Mouse (Mus musculus): ENCODE measurements around the gene Ciz1. TPM values are rescaled to one million over a fixed set of nuclear protein-coding genes. Genes with fewer than 3 reads are reported as not detected.

The Ciz1 gene
- polyA plus RNA-seq, 1 experiment from 2014 or later, result 42.7 TPM

DNA sequence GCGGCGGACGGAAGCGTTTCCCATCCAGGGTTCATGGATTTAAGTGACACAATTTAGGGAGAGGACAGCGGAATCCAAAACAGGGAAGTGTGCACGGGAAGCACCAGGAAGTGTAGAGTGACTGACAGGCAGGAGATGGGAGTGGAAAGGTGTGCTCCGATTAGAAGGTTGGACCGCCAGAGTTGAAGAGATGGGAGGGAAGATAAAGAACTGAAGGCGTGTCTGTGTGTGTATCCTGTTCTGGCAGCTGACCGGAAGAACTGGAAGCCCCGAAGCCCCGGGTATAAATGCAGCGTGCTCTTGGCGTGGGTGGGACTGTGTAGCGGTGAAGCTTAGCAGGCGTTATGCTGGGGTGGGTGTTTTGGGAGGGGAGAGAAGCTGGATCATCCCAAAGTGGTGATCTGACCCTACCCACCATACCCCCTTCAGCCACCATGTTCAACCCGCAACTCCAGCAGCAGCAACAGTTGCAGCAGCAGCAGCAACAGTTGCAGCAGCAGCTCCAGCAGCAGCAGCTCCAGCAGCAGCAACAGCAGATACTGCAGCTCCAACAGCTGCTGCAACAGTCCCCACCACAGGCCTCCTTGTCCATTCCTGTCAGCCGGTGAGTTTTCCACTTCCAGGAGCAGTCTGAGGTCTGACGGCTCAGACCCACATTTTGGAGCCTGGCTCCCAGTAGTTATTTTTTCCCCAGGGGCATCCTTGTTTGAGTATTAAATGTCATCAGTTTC lies 11.4 kb downstream of the Ciz1 start:
- Histone ChIP-seq H3K36me3 (peaks cover 37% of the 10 kb centered on the region), H3K27me3 (0 out of 2 replicates have a peak, but pooled peaks cover 6% of the 10 kb centered on the region), H3K27ac (peak overlapping the region; percentile 95), H3K4me1 (peaks cover 27% of the 10 kb centered on the region), H3K4me2 (peak overlapping the region; percentile 82), H3K4me3 (peak overlapping the region; percentile 81), H3K9ac (peak overlapping the region; percentile 75), H3K9me3 (no peaks in the 10 kb centered on the region)
- 7% methylated on average over 19 of the region's 19 CpGs for WGBS
- ATAC-seq (ENCODE audit: insufficient number of reproducible peaks, low FRiP score, low TSS enrichment, low read depth), result peak; percentile 41

DNA sequence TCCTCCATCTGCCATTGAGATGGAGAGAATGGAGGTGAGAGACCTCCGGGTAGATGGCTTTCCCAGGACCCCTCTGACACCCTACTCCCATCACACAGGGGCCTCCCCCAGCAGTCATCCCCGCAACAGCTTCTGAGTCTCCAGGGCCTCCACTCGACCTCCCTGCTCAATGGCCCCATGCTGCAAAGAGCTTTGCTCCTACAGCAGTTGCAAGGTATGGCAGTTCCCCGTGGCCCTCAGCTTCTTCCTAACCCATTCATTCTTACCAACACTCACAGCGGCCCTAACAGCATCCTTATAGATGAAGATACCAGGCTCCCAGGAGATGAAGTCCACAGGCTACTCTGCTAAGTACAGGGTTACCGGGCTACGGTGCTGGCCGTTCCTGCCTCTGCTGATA lies 12.0 kb downstream of the Ciz1 start:
- H3K27ac ChIP-seq, result no peak overlapping the region
- WGBS, result 82% methylated on average over 8 of the region's 8 CpGs
- peak overlapping the region; percentile 81 for H3K4me3 ChIP-seq
- H3K9me3 ChIP-seq, result no peaks in the 10 kb centered on the region
- no peak for ATAC-seq (ENCODE audit: insufficient number of reproducible peaks, low FRiP score, low TSS enrichment, low read depth)
- H3K36me3 ChIP-seq, result peaks cover 39% of the 10 kb centered on the region
- no peak overlapping the region for H3K9ac ChIP-seq
- peaks cover 27% of the 10 kb centered on the region for H3K4me1 ChIP-seq
- H3K27me3 ChIP-seq, result 0 out of 2 replicates have a peak, but pooled peaks cover 6% of the 10 kb centered on the region
- H3K4me2 ChIP-seq, result peak overlapping the region; percentile 82

DNA sequence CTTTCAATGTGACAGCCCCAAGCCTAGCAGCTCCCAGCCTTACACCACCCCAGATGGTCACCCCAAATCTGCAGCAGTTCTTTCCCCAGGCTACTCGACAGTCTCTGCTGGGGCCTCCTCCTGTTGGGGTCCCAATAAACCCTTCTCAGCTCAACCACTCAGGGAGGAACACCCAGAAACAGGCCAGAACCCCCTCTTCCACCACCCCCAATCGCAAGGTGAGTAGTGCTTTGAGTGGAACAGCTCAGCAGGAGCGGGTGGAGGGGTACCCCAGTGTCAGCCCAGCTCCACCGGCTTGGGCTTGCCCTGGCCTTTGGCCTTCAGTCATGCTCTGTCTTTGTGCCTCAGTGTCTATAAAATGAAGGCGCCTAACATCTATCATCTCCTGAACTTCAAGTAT lies 15.2 kb downstream of the Ciz1 start:
- no peaks in the 10 kb centered on the region for H3K9me3 ChIP-seq
- WGBS, result 98% methylated on average over 5 of the region's 5 CpGs
- no peak overlapping the region for H3K9ac ChIP-seq
- ATAC-seq (ENCODE audit: insufficient number of reproducible peaks, low FRiP score, low TSS enrichment, low read depth), result no peak
- H3K4me1 ChIP-seq, result peaks cover 14% of the 10 kb centered on the region
- no peak overlapping the region for H3K27ac ChIP-seq
- H3K27me3 ChIP-seq, result no peaks in the 10 kb centered on the region
- no peak overlapping the region for H3K4me3 ChIP-seq
- H3K4me2 ChIP-seq, result no peak overlapping the region
- peaks cover 71% of the 10 kb centered on the region for H3K36me3 ChIP-seq

DNA sequence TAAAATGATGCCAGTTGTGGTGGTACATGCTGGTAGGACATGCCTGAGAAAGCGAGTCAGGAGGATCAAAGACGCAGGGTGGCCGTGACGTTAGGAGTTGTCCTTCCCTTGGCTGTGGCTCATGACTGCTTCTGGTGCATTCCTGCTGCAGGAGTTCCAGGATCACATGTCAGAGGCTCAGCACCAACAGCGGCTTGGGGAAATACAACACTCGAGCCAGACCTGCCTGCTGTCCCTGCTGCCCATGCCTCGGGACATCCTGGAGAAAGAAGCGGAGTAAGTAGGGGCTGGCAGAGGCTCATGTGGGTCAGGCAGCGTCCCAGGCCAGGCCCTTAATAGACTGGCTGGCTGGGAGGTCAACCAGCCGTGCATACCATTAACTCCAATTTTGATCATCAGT lies 22.1 kb downstream of the Ciz1 start:
- H3K4me1 ChIP-seq, result no peaks in the 10 kb centered on the region
- 84% methylated on average over 10 of the region's 10 CpGs for WGBS
- no peak overlapping the region for H3K4me2 ChIP-seq
- H3K36me3 ChIP-seq, result peaks cover 94% of the 10 kb centered on the region
- no peak overlapping the region for H3K4me3 ChIP-seq
- H3K9ac ChIP-seq, result no peak overlapping the region
- no peak for ATAC-seq (ENCODE audit: insufficient number of reproducible peaks, low FRiP score, low TSS enrichment, low read depth)
- no peaks in the 10 kb centered on the region for H3K9me3 ChIP-seq
- H3K27me3 ChIP-seq, result no peaks in the 10 kb centered on the region
- no peak overlapping the region for H3K27ac ChIP-seq

DNA sequence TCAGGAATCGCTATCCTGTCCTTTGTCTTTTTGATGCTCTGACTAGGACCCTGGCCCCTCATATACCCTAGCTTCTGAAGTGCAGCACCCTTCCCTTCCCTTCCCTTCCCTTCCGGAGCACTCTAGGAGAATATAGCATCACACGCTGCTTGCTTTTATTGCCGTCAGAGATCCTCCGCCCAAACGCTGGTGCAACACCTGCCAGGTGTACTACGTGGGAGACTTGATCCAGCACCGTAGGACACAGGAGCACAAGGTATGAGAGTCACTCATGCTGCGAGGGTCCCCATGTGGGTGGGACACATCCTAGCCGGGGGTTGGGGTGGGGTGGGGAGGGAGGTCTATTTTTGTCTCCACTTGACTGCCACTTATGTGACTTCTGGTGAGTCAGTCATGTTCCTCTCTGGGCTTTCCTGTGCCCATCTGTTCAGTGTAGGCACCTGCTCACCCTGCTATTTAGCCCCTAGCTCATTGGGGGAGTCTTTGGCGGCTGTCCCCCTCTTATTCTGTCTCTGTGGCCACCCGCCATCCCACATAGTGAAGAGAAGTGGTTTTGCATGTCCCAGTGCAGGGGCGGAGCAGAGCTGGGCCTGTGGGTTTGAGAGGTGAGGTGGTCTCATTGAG lies 23.3 kb downstream of the Ciz1 start:
- Histone ChIP-seq H3K27me3 (no peaks in the 10 kb centered on the region), H3K9me3 (no peaks in the 10 kb centered on the region), H3K27ac (no peak overlapping the region), H3K4me3 (no peak overlapping the region), H3K36me3 (peaks cover 87% of the 10 kb centered on the region), H3K4me1 (no peaks in the 10 kb centered on the region), H3K4me2 (no peak overlapping the region), H3K9ac (no peak overlapping the region)
- no peak for ATAC-seq (ENCODE audit: insufficient number of reproducible peaks, low FRiP score, low TSS enrichment, low read depth)
- 86% methylated on average over 13 of the region's 13 CpGs for WGBS

DNA sequence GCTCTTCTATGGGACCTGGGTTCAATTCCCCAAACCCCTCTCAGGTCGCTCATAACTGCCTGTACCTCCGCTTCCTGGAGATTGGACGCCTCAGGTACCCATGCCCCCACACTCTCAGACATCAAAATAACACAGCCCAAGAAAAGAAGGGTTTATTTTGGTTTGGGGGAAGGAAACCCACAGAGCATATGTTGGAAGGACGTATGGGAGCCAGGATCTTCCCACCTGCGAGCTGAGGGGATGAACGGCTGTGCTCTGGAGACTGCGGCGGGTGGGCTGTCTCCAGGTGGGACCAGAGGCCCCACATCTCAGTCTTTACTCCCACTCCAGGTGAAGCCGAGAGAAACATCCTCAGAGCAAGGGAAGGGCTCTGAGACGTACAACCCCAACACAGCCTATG lies 24.8 kb downstream of the Ciz1 start:
- H3K9ac ChIP-seq, result no peak overlapping the region
- H3K4me2 ChIP-seq, result no peak overlapping the region
- H3K4me1 ChIP-seq, result peaks cover 8% of the 10 kb centered on the region
- no peak overlapping the region for H3K4me3 ChIP-seq
- H3K27me3 ChIP-seq, result no peaks in the 10 kb centered on the region
- no peaks in the 10 kb centered on the region for H3K9me3 ChIP-seq
- peaks cover 72% of the 10 kb centered on the region for H3K36me3 ChIP-seq
- 92% methylated on average over 10 of the region's 10 CpGs for WGBS
- ATAC-seq (ENCODE audit: insufficient number of reproducible peaks, low FRiP score, low TSS enrichment, low read depth), result no peak
- no peak overlapping the region for H3K27ac ChIP-seq

DNA sequence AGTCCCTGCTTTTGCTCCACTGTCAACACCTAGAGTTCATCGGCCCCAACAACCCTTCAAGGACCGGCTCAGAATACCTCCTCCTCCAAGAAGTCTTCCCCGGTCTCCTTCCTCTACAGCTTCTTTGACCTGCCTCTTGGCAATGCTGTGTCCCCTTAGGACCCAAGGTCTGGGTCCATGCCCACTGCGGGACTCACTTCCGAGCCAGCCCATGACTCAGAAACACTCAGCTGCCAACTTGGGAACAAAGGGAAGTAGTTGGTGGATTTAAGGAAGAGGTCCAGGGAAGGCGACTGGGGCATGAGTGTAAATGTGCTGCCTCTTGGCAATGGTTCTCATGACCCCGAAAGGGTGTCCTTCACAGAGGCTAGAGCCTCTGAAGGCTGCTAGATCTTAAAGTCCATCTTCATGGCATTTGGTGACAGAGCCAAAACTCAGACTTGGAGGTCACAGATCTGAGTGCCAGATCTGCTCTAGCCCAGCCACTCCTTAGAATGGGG lies 27.9 kb downstream of the Ciz1 start:
- peaks cover 13% of the 10 kb centered on the region for H3K4me1 ChIP-seq
- H3K9me3 ChIP-seq, result no peaks in the 10 kb centered on the region
- no peak overlapping the region for H3K4me2 ChIP-seq
- H3K9ac ChIP-seq, result no peak overlapping the region
- 90% methylated on average over 7 of the region's 7 CpGs for WGBS
- no peaks in the 10 kb centered on the region for H3K27me3 ChIP-seq
- H3K4me3 ChIP-seq, result no peak overlapping the region
- no peak overlapping the region for H3K27ac ChIP-seq
- H3K36me3 ChIP-seq, result peaks cover 47% of the 10 kb centered on the region
- no peak for ATAC-seq (ENCODE audit: insufficient number of reproducible peaks, low FRiP score, low TSS enrichment, low read depth)

GRCm38 (mm10) chr2:32381141-32381774 lies 29.1 kb downstream of the Ciz1 start:
- ATAC-seq (ENCODE audit: insufficient number of reproducible peaks, low FRiP score, low TSS enrichment, low read depth), result 0 out of 2 replicates have a peak, but pooled peaks have one; percentile 12
- Histone ChIP-seq H3K9ac (peak overlapping the region; percentile 39), H3K27me3 (no peaks in the 10 kb centered on the region), H3K27ac (peak overlapping the region; percentile 61), H3K9me3 (no peaks in the 10 kb centered on the region), H3K4me1 (peaks cover 13% of the 10 kb centered on the region), H3K4me3 (peak overlapping the region; percentile 61), H3K36me3 (peaks cover 35% of the 10 kb centered on the region), H3K4me2 (peak overlapping the region; percentile 97)
- under 1% methylated on average over 27 of the region's 27 CpGs for WGBS

DNA sequence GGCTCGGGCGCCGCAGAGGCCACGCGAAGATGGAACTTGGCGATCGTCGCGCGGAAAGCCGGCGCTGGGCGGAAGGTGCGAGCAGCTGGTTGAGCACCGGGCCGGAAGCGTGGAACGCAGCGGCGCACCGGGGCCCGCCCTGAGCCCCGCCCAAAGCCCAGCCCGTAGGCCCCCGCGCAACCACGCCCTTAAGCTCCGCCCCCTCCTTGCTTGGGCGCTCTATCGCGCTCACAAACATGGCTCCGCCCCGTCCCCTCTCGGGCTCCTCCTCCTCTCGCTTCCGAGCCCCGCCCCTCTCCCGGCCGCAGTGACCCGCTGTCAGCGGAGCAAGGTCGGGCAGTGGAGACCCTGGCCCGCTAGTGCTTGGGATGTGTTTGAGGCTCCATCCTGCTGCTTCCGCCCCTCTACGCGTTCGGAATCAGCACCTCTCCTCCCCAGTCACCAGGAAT lies 29.7 kb downstream of the Ciz1 start, which contains the start of gene 1110008P14Rik:
Gene 1110008P14Rik, minus strand, starts transcription at position 164 of the 449 bp plus-strand sequence.
- H3K4me2 ChIP-seq, result peak within 1 kb of the TSS; percentile 97
- peak within 1 kb of the TSS; percentile 39 for H3K9ac ChIP-seq
- under 1% methylated on average over 34 of the region's 47 CpGs for WGBS
- peaks cover 13% of the 10 kb centered on the region for H3K4me1 ChIP-seq
- peak within 1 kb of the TSS; percentile 61 for H3K4me3 ChIP-seq
- H3K27ac ChIP-seq, result peak within 1 kb of the TSS; percentile 61
- no peaks in the 10 kb centered on the region for H3K9me3 ChIP-seq
- peak; percentile 86 for ATAC-seq (ENCODE audit: insufficient number of reproducible peaks, low FRiP score, low TSS enrichment, low read depth)
- no peaks in the 10 kb centered on the region for H3K27me3 ChIP-seq
- H3K36me3 ChIP-seq, result peaks cover 30% of the 10 kb centered on the region

DNA sequence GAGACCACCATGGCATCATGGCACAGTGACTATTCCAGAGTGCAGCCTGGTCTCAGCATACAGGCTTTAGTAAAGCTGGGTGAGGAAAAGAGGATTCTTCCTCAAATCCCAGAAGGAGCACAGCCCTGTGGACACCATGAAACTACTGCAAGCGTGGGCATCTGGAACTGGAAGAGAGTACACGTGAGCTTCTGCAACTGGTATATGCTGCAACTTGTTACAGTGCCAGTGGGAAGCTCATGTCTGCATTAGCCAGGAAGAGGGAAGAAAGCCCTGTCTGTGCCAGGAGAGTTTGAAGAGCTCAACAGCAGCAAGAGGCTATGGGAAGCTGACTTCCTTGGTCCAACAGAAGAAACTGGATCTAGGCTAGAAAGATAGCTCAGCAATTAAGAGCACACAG lies 30.6 kb downstream of the Ciz1 start:
- no peak overlapping the region for H3K4me2 ChIP-seq
- 78% methylated on average over 2 of the region's 2 CpGs for whole genome bisulfite sequencing
- H3K4me1 ChIP-seq, result peaks cover 17% of the 10 kb centered on the region
- H3K36me3 ChIP-seq, result peaks cover 21% of the 10 kb centered on the region
- no peak overlapping the region for H3K27ac ChIP-seq
- ATAC-seq (ENCODE audit: insufficient number of reproducible peaks, low FRiP score, low TSS enrichment, low read depth), result no peak
- H3K27me3 ChIP-seq, result no peaks in the 10 kb centered on the region
- H3K9ac ChIP-seq, result no peak overlapping the region
- H3K4me3 ChIP-seq, result peak overlapping the region; percentile 61; the same call in 1 of the 2 replicates
- no peaks in the 10 kb centered on the region for H3K9me3 ChIP-seq

DNA sequence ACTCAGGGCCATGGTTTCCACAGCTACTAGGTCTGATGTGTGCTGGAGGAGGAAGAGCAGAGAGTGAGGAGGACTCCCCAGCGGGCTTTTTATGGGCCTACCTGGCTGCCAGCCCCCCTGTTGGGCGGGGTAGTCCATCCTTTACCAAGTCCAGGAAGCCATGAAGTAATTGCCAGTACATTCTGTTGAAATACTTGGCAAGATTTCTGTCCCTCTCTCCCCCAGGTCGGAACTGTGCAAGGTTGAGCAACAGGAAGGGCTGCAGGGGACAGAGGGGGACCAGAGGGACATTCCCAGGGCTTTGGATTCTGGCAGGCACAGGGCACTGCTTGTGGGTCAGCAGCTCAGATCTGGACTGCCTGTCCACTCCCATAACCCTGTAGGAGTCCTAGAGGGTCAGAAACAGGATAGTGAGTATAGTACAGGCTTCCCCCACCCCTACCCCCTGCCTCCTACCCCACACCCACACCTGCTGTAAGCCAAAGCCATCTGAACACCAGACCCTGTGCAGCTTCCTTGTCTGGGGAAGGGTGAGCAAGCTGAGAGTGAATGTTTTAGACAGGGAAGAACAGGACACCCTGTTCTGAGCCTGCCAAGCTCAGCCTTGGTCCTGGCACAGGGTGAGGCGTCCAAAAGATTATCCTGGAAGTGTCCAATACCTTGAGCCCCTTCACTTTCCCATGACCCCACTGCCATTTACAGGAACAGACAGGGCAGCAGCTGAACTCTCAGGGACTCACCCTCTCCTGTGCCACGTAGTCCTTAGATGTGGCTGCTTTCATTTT lies 35.8 kb downstream of the Ciz1 start, which contains the start of gene Lcn2:
Gene Lcn2, minus strand, starts transcription at position 547 of the 785 bp plus-strand sequence.
- Histone ChIP-seq H3K27ac (no peak within 1 kb of the TSS), H3K9ac (no peak within 1 kb of the TSS), H3K36me3 (no peaks in the 10 kb centered on the region), H3K9me3 (no peaks in the 10 kb centered on the region), H3K4me2 (no peak within 1 kb of the TSS), H3K4me3 (no peak within 1 kb of the TSS), H3K27me3 (no peaks in the 10 kb centered on the region), H3K4me1 (peaks cover 8% of the 10 kb centered on the region)
- no peak for ATAC-seq (ENCODE audit: insufficient number of reproducible peaks, low FRiP score, low TSS enrichment, low read depth)
- WGBS, result 57% methylated on average over 5 of the region's 5 CpGs
